Mouse (Mus musculus) spleen, adult 2 months (tissue): ENCODE measurements around the gene Nup160.

Experiments
- CTCF ChIP-seq: fragments of 200-500 bp; IDR thresholded peaks from 2 replicates; pipeline ENCODE4 v1.5.1; 2011; ENCODE audit warnings: mild to moderate bottlenecking, inconsistent platforms; ENCODE audit not compliant: insufficient read depth, insufficient read length, insufficient replicate concordance; ENCODE audit errors: extremely low read depth
- POLR2A ChIP-seq: fragments of 200-500 bp; IDR thresholded peaks from 2 replicates; pipeline ENCODE4 v1.6.1; 2011; ENCODE audit warnings: low read depth, low read length, inconsistent platforms

DNA sequence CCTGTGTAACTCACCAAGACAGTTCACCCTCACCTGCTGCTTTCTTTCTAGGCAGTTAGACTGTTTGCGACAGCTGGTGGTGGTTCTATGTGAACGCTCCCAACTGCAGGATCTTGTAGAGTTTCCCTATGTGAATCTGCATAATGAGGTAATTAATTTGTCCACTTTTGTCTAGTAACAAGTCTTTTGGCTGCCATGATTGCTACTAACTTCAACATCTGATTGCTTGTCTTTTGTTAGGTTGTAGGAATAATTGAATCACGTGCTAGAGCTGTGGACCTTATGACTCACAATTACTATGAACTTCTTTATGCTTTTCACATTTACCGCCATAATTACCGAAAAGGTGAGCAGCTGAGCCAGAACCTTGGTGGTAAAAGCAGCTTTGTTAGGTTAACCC is 40.9 kb downstream of the Nup160 start:
- no peak for TF ChIP-seq CTCF
- no peak for TF ChIP-seq POLR2A
